Mouse (Mus musculus) E14TG2a.4 (cell line): ENCODE measurements around the gene Abtb2.

ENCODE experiments used
- CTCF ChIP-seq: conservative IDR thresholded peaks from 2 replicates; pipeline ENCODE4 v1.5.1; 2014; ENCODE audit warnings: low read length
- NANOG ChIP-seq: IDR thresholded peaks from 2 replicates; pipeline ENCODE4 v1.6.1; 2014; ENCODE audit warnings: borderline replicate concordance, low read length, mixed read lengths
- POU5F1 ChIP-seq: IDR thresholded peaks from 2 replicates; pipeline ENCODE4 v1.6.1; 2014; ENCODE audit warnings: low read length, borderline replicate concordance

- TF ChIP-seq CTCF (no peak), POU5F1 (no peak), NANOG (no peak)
Measured at GRCm38 (mm10) chr2:103742821-103743220, 176.7 kb downstream of the Abtb2 start.
